Mouse (Mus musculus): Measurements from ENCODE around the gene Cpm. TPM values are rescaled to one million over a fixed set of nuclear protein-coding genes. Genes with fewer than 3 reads are reported as not detected.

Gene Cpm
- polyA plus RNA-seq, 1 experiment: 0.07 TPM

DNA sequence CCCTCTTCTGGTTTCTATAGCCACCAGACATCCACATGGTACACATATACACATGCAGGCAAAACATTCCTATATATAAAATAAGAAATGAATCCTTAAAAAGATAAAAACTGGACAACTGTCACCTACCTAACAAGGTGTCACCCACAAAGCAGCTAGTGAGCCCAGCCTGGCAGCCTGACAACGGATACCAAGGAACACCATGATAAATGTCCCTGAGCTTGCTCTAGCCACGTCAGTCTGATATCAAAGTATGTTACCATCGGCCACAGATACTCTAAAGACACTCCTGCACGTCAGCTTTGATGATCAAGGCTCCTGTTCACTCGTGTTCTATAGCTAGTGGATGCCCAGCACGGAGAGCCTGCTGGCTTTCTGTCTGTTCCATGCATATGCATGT, 77.1 kb downstream of the Cpm start:
- H3K4me3 ChIP-seq: no peak overlapping the region
- no peaks in the 10 kb centered on the region for H3K27me3 ChIP-seq (ENCODE audit: control insufficient read depth, insufficient read depth, insufficient read length)
- no peak overlapping the region for H3K4me2 ChIP-seq (ENCODE audit: low read depth)
- H3K36me3 ChIP-seq (ENCODE audit: control insufficient read depth, insufficient read depth): peaks cover 55% of the 10 kb centered on the region
- no peak for TF ChIP-seq TCF3 (IDR thresholded peaks at IDR 0.05; ENCODE audit: insufficient read length, low read depth)
- TF ChIP-seq TCF12 (IDR thresholded peaks at IDR 0.05; ENCODE audit: insufficient read depth, poor library complexity, severe bottlenecking): no peak
- TF ChIP-seq REST (IDR thresholded peaks at IDR 0.05; ENCODE audit: insufficient read depth, insufficient read length): no peak
- no peak for TF ChIP-seq SRF (IDR thresholded peaks at IDR 0.05; ENCODE audit: control insufficient read depth, insufficient read length, low read depth)
- no peak for TF ChIP-seq USF1 (IDR thresholded peaks at IDR 0.05; ENCODE audit: low read depth)
- H3K79me2 ChIP-seq (ENCODE audit: control insufficient read depth, insufficient read depth): peaks cover 62% of the 10 kb centered on the region
- H3ac ChIP-seq (ENCODE audit: control insufficient read depth, insufficient read length): no peak overlapping the region

DNA sequence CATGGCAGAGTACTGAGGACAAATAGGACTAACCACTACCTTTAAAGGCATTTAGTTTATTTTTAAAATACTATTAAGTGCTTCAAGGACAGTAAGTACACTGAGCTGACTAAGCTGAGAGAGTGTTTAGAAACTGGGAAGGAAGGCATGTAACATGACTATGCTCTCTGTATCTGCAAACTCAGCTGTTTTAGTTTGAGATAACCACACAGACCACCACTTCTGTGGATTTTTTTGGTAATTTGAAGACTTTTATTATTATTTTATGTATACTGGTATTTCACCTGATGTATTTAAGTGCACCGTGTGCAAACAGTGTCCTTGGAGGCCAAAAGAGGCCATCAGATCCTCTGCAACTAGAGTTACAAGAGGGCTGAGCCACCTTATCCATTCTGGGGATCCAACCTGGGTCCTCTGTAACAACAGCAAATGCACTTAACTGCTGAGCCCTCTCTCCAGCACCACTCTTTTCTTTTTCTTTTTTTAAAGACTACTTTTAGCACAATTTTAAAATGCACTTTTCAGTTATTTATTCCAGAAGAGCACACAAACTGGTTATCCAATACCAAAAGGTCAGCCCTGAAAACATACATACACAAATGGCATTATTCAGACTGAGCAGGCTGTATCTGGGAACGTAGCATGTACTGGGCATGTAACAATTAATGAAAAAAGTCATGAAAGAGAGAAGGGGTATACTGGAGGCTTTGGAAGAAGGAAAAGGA, 78.0 kb downstream of the Cpm start:
- no peak overlapping the region for H3ac ChIP-seq (ENCODE audit: control insufficient read depth, insufficient read length)
- H3K4me2 ChIP-seq (ENCODE audit: low read depth): peak overlapping the region; percentile 70
- no peak overlapping the region for H3K4me3 ChIP-seq
- no peaks in the 10 kb centered on the region for H3K27me3 ChIP-seq (ENCODE audit: control insufficient read depth, insufficient read depth, insufficient read length)
- TF ChIP-seq SRF (IDR thresholded peaks at IDR 0.05; ENCODE audit: control insufficient read depth, insufficient read length, low read depth) (no peak), MYOD1 (IDR thresholded peaks at IDR 0.05; ENCODE audit: control insufficient read depth in 1 of 3, insufficient read length in 2 of 3, low read depth in 2 of 3) (no peak), MYOG (IDR thresholded peaks at IDR 0.05; ENCODE audit: control insufficient read depth in 1 of 3, insufficient read depth in 1 of 3, insufficient read length in 2 of 3, low read depth in 2 of 3) (no peak), POLR2A (IDR thresholded peaks at IDR 0.05; ENCODE audit: insufficient read length, low read depth) (no peak), MAX (IDR thresholded peaks at IDR 0.05; ENCODE audit: low read depth) (no peak), USF1 (IDR thresholded peaks at IDR 0.05; ENCODE audit: low read depth) (no peak), POLR2AphosphoS2 (IDR thresholded peaks at IDR 0.05; ENCODE audit: insufficient read length, low read depth) (no peak), CEBPB (IDR thresholded peaks at IDR 0.05; ENCODE audit: insufficient read depth, poor library complexity, severe bottlenecking) (no peak), E2F4 (IDR thresholded peaks at IDR 0.05; ENCODE audit: insufficient read depth) (no peak), TCF12 (IDR thresholded peaks at IDR 0.05; ENCODE audit: insufficient read depth, poor library complexity, severe bottlenecking) (no peak), TCF3 (IDR thresholded peaks at IDR 0.05; ENCODE audit: insufficient read length, low read depth) (no peak)
- H3K79me2 ChIP-seq (ENCODE audit: control insufficient read depth, insufficient read depth): peaks cover 62% of the 10 kb centered on the region
- H3K36me3 ChIP-seq (ENCODE audit: control insufficient read depth, insufficient read depth): peaks cover 46% of the 10 kb centered on the region

DNA sequence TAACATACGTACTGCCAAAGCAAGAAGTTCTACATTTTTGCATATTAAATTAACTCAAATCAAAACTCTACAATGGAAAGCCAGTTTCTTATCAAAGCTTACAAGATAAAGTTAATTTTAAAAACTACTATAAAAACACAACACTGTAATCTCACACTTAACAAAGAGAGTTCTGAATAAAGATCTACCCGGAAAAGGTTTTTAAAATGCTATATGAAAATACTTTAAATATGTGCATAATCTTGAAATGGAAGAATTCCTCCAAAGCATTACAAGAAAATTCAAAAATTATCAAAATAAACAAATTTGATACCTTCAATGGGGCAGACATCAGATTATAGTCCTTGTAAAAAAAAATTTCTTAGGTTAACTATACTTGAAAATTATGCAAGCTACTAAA, 79.1 kb downstream of the Cpm start:
- TF ChIP-seq REST (IDR thresholded peaks at IDR 0.05; ENCODE audit: insufficient read depth, insufficient read length): no peak
- TF ChIP-seq TCF12 (IDR thresholded peaks at IDR 0.05; ENCODE audit: insufficient read depth, poor library complexity, severe bottlenecking): no peak
- TF ChIP-seq POLR2A (IDR thresholded peaks at IDR 0.05; ENCODE audit: insufficient read length, low read depth): no peak
- TF ChIP-seq MYOD1 (IDR thresholded peaks at IDR 0.05; ENCODE audit: control insufficient read depth in 1 of 3, insufficient read length in 2 of 3, low read depth in 2 of 3): no peak
- no peak for TF ChIP-seq E2F4 (IDR thresholded peaks at IDR 0.05; ENCODE audit: insufficient read depth)
- TF ChIP-seq USF1 (IDR thresholded peaks at IDR 0.05; ENCODE audit: low read depth): no peak
- no peak for TF ChIP-seq SRF (IDR thresholded peaks at IDR 0.05; ENCODE audit: control insufficient read depth, insufficient read length, low read depth)
- TF ChIP-seq TCF3 (IDR thresholded peaks at IDR 0.05; ENCODE audit: insufficient read length, low read depth): no peak
- H3K4me2 ChIP-seq (ENCODE audit: low read depth): peak overlapping the region; percentile 70
- peaks cover 36% of the 10 kb centered on the region for H3K36me3 ChIP-seq (ENCODE audit: control insufficient read depth, insufficient read depth)
- H3K4me3 ChIP-seq: peak overlapping the region; percentile 86
- no peak overlapping the region for H3ac ChIP-seq (ENCODE audit: control insufficient read depth, insufficient read length)
- peaks cover 56% of the 10 kb centered on the region for H3K79me2 ChIP-seq (ENCODE audit: control insufficient read depth, insufficient read depth)
- H3K27me3 ChIP-seq (ENCODE audit: control insufficient read depth, insufficient read depth, insufficient read length): no peaks in the 10 kb centered on the region

DNA sequence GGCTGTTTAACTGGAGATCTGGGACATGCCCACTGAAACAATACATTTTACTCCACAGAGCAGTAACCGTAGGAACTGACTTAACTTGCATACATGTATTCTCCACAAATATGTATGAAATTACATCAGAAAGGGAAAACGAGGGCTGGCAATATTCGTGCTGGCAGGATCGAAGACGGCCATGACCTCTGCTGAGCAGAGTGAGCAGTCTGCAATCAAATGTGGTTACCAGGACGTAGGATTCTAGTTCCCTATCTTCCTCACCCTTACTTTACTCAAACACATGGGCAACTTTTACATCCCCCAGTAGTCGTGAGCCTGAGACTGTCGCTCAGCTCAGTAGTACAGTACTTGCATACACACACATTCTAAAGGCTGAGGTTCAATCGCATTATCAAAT, 79.6 kb downstream of the Cpm start:
- Histone ChIP-seq H3K79me2 (ENCODE audit: control insufficient read depth, insufficient read depth) (peaks cover 56% of the 10 kb centered on the region), H3K27me3 (ENCODE audit: control insufficient read depth, insufficient read depth, insufficient read length) (no peaks in the 10 kb centered on the region), H3K4me2 (ENCODE audit: low read depth) (peak overlapping the region; percentile 70), H3K4me3 (peak overlapping the region; percentile 86), H3ac (ENCODE audit: control insufficient read depth, insufficient read length) (no peak overlapping the region), H3K36me3 (ENCODE audit: control insufficient read depth, insufficient read depth) (peaks cover 31% of the 10 kb centered on the region)
- no peak for TF ChIP-seq SRF (IDR thresholded peaks at IDR 0.05; ENCODE audit: control insufficient read depth, insufficient read length, low read depth)
- no peak for TF ChIP-seq E2F4 (IDR thresholded peaks at IDR 0.05; ENCODE audit: insufficient read depth)
- no peak for TF ChIP-seq MYOD1 (IDR thresholded peaks at IDR 0.05; ENCODE audit: control insufficient read depth in 1 of 3, insufficient read length in 2 of 3, low read depth in 2 of 3)
- no peak for TF ChIP-seq TCF12 (IDR thresholded peaks at IDR 0.05; ENCODE audit: insufficient read depth, poor library complexity, severe bottlenecking)
- no peak for TF ChIP-seq MAX (IDR thresholded peaks at IDR 0.05; ENCODE audit: low read depth)
- TF ChIP-seq POLR2AphosphoS2 (IDR thresholded peaks at IDR 0.05; ENCODE audit: insufficient read length, low read depth): no peak
- TF ChIP-seq POLR2A (IDR thresholded peaks at IDR 0.05; ENCODE audit: insufficient read length, low read depth): no peak
- TF ChIP-seq USF1 (IDR thresholded peaks at IDR 0.05; ENCODE audit: low read depth): no peak
- TF ChIP-seq CEBPB (IDR thresholded peaks at IDR 0.05; ENCODE audit: insufficient read depth, poor library complexity, severe bottlenecking): no peak
- no peak for TF ChIP-seq REST (IDR thresholded peaks at IDR 0.05; ENCODE audit: insufficient read depth, insufficient read length)
- TF ChIP-seq MYOG (IDR thresholded peaks at IDR 0.05; ENCODE audit: control insufficient read depth in 1 of 3, insufficient read depth in 1 of 3, insufficient read length in 2 of 3, low read depth in 2 of 3): no peak
- TF ChIP-seq TCF3 (IDR thresholded peaks at IDR 0.05; ENCODE audit: insufficient read length, low read depth): no peak
